Mouse (Mus musculus): Measurements from ENCODE around the gene Fgd5. TPM values are rescaled to one million over a fixed set of nuclear protein-coding genes. Genes with fewer than 3 reads are reported as not detected.

Fgd5 gene
- polyA plus RNA-seq, 1 experiment from 2014 or later: 18.9 TPM

Other genes with a start within 250 kb of the Fgd5 start
- 4.3 and 4.6 TPM in 2 replicates for gene Grip2, start 151.6 kb upstream of the Fgd5 start, polyA plus RNA-seq (2015; fragmentation: Nextera tagmentation; extraction: Ambion mirVana)
- 50.5 TPM in 2 replicates for gene Ccdc174, start 100.8 kb upstream of the Fgd5 start, polyA plus RNA-seq (2015; fragmentation: Nextera tagmentation; extraction: Ambion mirVana)
- 1.2 and 1.4 TPM in 2 replicates for gene 4930590J08Rik, start 76.1 kb upstream of the Fgd5 start, polyA plus RNA-seq (2015; fragmentation: Nextera tagmentation; extraction: Ambion mirVana)
- gene Nr2c2, start 112.5 kb downstream of the Fgd5 start, polyA plus RNA-seq (2015; fragmentation: Nextera tagmentation; extraction: Ambion mirVana): 22.9 and 23.7 TPM in 2 replicates
- gene Mrps25, start 205.2 kb downstream of the Fgd5 start, polyA plus RNA-seq (2015; fragmentation: Nextera tagmentation; extraction: Ambion mirVana): 64.1 and 67.2 TPM in 2 replicates
- 35.8 and 39.9 TPM in 2 replicates for gene Rbsn, start 236.0 kb downstream of the Fgd5 start, polyA plus RNA-seq (2015; fragmentation: Nextera tagmentation; extraction: Ambion mirVana)

Measured in hindbrain, embryonic 13.5 days (tissue).